Mouse (Mus musculus): ENCODE measurements around the gene Uqcc3.
"Not testable (repeated sequence)": the region's sequence is repeated elsewhere in the genome, so short reads cannot be mapped to it uniquely, and the experiment has no call there.

Uqcc3 gene

DNA sequence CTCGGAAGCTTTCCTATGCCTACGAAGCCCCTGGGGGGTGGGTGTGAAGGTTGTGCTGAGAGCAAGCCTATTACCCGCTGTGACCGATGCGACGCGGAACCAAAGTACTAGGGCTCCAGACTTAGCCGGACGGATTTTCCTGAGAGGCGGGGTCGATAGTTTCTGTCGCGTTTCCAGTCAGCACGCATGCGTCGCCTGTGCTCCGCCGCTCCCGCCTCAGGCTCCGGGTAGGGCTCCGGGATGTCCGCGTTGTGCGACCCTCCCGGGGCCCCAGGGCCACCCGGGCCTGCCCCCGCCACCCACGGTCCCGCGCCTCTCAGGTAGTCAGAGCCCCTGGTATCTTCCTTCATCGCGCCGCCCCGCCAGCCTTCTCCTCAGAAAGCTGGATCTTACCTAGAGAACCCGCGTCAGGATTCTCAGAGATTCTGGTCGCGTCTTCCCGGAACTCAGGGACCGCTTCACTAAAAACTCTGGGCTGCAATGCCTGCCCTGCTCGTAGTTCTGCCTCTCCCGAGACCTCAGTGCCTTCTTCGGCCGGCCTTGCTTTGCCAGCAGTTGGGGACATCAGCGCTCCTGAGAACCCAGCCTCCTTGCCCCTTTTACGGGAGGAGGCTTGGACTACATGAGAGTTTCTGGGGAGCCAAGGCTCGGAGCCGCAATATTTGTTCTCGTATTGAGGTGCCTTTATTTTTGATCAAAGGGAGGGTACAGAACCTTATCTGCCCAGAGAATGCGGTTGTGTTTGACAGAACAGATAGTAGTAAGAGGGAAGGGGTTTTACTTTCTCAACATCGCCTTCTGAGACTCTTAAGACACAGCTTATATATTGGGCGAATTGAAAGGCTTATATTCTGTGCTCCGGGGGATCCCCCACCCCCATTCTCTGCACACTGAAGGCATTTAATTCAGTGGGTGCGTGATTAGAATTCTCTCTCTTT, 12.4 kb upstream of the Uqcc3 start, which contains the start of gene Ints5:
Gene Ints5, plus strand, starts transcription at position 177 of the 938 bp plus-strand sequence.
- peak; percentile 84 for DNase-seq

DNA sequence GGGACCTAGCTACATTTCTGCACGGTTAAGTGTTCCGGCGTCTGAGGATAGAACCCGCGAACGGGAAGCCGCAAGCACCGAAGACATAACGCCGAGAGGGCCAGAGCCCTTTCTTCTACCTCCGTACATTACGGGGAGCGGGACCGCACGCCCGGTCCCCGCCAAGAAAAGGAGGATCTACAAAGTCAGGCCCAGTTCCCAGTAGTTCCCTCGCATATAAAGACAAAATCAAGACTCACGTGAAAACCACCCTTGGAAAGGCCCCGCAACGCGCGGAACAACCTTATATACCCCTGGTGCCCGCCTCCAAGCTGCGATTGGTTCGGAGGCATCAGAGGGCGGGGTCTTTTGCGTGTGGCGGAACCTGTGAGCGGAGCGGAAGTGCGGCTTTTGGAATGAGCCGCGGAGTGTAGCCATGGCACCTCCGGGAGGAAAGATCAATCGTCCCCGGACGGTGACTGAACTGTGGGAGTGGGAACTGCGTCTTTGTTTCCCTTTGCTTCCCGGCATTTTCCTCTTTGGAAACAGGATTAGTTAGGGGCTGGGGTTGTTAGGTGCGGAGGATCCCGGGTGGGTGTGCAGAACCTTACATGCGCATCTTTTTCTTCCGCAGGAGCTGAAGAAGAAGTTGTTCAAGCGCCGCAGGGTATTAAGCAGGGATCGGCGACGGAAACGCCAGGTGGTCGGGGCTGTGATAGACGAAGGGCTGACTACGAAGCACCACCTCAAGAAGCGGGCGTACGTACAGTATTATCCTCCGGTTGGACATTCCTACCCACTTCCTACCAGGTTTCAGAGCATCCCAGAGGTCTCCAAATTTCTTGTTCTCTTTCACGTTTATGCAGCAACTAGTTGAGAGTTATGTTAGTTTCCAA, 8.0 kb upstream of the Uqcc3 start, which contains the start of the genes 1810009A15Rik and Gm49416:
Gene 1810009A15Rik, plus strand, starts transcription at position 343 of the 875 bp plus-strand sequence.
Gene Gm49416, plus strand, starts transcription at position 416 of the 875 bp plus-strand sequence.
- peak; percentile 92 for DNase-seq

DNA sequence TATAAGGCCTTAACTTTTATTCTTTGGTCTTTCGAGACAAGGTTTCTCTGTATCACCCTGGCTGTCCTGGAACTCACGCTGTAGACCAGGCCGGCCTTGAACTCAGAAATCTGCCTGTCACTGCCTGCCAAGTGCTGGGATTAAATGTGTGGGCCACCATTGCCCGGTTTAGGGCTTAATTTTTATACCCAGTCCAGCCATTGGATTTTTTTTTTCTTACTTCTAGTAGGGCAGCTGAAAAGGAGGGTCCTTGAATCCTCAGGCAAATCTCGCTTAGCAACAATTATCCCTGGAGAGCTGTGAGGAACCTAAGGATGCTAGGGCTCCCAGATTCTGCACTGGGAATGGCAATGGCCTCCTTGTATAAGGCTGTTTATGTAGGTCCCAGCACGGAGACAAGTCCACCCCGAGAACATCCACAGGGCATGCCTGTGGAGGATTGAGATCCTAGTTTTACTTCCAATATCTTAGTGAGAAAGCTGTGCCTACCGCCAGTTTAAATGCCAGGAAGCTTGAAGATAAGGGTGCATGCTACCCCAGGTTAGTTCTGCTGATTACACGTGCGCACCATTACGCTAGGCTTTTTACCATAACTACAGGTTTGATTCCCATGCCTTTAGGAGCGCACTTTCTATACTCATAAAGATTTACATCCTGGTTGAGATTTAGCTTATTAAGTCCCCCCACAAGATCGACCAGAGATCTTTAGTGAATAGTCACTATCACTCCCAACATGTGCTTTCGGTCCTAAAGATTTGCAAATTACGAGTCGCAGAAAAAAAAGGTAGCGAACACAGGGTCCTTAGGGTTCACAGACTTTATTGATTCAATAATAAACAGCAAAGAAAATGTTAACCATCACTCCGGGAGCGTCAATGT, 7.1 kb upstream of the Uqcc3 start:
- no peak for DNase-seq

DNA sequence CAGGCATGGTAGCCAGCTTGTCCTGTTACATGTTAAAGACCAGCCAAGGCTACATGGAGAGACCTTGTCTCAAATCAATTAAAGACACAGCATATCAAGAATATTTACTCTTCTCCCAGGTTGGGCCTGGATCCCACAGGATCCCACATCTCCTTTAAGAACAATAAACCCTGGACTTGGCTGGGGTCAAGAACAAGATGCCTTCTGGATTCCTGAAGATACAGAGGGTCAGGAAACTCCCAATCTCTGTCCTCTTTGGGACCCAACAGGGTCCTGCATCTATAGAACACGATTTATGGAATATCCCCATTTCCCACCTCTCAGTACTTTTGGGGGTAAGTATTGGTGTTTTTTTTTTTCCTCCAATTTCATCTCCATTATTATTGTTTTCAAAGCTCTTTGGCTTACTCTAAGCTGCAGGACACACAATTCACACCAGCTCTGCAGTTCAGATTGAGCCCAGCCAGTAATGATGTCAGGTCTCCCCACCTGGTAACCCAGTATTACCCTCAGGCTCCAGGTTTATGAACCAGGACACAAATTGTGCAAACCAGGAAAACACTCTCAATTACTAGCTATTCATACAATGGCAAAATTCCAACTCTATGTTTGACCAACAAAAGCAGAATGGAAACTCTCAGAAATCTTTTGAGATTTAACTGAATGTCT, 6.3 kb upstream of the Uqcc3 start:
- DNase-seq: no peak

DNA sequence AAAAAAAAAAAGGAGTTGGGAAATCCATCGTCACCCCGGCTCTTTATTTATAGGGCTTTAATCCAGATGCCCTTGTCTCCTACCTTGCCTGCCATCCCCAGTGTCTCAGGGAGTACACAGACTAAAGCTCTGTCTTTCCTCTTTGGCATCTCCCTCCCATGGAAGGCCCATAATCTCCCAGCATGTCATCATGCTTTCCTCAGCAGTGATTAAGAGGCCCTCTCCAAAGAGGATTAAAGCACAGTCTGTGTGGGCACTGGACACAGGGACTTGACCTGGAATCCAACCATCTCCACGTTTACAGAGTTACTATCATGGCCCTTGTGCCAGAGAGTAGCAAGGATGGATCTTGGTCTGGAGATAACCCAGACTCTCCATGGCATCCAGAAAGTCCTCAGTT, 2.9 kb upstream of the Uqcc3 start, which contains the start of the genes Lbhd1 and Gm49403:
Gene Lbhd1, plus strand, starts transcription at position 117 of the 400 bp plus-strand sequence.
Gene Gm49403, plus strand, starts transcription at position 315 of the 400 bp plus-strand sequence.
- DNase-seq: no peak

DNA sequence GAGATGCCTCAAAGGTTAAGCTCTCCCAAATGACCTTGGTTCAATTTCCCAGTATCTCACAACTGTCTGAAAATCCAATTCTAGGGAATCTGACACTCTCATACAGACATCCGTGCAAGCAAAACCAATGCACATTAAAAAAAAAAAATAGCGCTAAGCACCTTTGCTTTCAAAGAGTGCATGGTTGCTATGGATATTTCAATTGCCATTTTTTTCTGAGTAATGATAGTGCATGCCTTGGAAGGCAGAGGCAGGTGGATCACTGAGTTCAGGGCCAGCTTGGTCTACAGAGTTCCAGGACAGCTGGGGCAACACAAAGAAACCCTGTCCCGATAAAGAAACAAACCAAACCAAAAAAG, 290 bp upstream of the Uqcc3 start:
- no peak for DNase-seq

DNA sequence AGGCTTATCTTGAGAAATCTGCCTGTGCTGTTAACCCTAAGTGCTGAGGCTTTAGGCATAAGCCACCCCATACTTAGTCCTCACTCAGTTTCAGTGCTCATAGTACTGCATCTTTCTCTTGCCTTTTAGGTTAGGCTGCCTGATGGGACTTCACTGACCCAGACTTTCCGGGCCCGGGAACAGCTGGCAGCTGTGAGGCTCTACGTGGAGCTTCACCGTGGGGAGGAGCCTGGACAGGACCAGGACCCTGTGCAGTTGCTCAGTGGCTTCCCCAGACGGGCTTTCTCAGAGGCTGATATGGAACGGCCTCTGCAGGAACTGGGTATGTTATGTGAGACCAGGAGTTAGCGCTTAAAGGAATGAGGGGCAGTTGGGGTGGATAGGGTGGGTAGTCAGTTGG, 5.7 kb downstream of the Uqcc3 start:
- no peak for DNase-seq

DNA sequence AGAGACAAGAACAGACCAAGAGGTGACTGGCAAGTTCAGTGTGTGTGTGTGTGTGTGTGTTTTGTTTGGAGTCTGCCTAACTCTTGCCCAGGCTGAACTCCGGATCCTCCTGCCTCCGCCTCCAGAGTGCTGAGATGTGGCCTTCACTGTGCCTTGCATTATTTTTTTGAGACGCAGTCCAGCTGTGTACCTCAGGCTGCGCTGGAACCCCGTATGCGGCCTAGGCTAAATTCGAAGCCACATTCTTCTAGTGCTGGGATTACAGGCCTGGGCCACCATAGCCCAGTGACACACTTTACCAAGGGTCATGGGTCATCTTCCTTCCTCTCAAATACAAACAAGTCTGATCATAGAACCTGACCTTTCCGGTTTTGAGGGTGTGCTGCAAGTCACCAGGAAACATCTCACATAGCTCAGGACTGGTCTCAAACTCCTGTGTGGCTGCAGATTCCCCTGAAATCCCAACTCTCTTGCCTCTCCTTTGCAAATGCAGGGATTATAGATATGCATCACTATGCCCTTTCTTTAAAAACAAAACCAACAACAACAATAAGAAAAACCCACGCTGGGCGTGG, 8.4 kb downstream of the Uqcc3 start:
- no peak for DNase-seq

DNA sequence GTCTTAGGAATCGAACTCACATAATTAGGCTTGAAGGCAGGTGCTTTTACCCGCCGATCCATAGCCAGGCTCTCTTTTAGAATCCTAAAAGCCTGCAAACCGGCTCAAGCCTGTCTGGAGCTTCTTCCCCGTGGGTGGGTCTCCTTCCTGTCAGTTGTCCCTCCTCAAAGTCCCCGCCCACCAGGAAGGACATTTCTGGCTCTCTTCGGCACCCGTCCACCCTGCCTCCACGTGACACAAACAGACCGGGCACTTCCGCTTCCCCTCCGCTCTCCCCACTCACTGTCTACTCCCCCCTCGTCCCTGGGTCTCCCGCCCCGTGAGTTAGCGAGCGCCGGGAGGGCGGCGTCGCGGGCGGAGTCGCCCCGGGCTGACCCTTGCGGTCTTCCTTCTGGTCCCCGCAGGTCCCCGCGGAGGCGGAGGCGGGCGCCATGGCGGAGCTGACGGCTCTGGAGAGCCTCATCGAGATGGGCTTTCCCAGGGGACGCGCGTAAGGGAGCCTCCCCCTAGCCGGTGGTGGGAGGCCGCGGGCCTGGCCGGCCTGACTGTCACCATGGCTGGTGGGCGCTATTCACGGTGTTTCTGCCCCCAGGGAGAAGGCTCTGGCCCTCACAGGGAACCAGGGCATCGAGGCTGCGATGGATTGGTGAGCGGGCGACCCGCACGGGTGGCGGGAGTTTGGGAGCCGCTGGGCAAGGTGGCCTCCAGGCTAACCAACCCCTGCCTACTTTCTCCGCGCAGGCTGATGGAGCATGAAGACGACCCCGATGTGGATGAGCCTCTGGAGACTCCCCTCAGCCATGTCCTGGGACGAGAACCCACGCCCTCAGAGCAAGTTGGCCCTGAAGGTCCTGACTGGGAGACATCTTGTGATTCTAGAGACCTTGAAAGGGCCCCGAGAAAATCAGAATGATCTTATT, 9.2 kb downstream of the Uqcc3 start, which contains the start of gene Ubxn1:
Gene Ubxn1, plus strand, starts transcription at position 230 of the 920 bp plus-strand sequence.
- DNase-seq: peak; percentile 95

DNA sequence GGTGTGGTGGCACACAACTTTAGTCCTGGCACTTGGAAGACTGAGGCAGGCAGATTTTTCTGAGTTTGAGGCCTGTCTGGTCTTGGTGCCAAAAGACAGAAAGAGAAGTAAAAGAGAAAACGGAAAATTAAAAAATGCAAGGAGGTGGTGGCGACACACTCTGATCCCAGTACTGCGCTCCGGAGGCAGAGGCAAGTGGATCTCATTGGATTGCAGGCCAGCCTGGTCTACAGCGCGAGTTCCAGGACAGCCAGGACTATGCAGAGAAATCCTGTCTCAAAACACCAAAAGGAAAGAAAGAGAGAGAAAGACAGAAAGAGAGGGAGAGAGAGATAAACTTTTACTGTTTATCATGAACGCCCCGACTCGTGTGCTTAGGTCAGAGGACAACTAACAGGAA, 9.9 kb downstream of the Uqcc3 start:
- no peak for DNase-seq

DNA sequence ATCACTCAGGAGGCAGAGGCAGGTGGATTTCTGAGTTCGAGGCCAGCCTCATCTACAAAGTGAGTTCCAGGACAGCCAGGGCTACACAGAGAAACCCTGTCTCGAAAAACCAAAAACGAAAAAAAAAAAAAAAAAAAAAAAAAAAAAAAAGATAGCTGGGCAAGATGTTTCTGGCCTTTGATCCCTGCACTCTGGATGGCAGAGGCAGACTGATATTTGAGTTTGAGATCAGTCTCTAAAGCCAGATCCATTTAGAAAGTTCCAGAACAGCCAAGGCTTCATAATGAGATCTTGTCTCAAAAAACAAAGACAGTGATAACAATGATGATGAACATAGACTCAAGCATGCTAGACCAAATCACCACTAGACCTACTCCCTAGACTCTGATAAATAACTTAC, 10.3 kb downstream of the Uqcc3 start:
- not testable (repeated sequence) for DNase-seq

DNA sequence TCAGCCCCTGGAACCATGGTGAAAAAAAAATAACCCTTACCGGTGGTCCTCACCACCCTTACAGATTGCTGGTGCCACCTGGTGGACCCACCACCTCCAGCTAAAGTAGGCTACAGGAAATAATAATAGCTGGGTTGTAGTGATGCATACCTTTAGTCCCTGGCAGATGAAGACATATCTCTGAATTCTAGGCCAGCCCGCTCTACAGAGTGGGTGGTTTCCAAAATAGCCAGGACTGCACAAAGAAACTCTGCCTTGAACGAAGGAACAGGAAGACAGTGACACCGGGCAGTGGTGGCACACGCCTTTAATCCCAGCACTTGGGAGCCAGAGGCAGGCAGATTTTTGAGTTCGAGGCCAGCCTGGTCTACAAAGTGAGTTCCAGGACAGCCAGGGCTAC, 16.5 kb downstream of the Uqcc3 start:
- no peak for DNase-seq

DNA sequence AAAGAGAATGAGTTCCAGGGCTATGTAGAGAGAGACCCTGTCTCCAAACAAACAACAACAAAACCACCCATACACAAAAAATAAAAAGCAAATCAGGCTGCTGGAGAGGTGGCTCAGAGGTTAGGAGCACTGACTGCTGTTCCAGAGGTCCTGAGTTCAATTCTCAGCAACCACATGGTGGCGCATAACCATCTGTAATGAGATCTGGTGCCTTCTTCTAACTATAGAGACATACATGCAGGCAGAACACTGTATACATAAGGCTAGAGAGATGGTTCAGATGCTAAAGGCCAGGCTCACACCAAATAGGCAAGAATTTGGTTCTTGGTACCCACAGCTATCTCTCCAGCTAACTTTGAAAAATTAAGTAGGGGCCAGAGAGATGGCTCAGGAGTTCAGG, 21.7 kb downstream of the Uqcc3 start:
- DNase-seq: no peak

DNA sequence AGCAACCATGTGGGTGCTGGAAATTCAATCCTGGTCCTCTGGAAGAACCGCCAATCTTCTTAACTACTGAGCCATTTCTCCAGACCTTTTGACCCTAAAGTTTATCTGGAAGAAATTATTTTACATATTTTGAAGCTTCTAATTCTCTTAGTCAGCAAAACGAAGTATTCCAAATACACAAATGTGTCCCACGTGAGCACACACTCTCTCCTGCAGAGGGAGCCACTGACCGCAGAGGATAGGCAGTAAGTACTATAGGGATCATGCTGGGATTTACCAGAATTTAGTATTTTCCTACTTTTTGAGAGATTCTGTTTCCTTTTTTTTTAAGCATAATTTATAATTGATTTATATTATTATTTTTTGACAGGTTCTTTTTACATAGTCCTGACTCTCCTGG, 23.0 kb downstream of the Uqcc3 start:
- no peak for DNase-seq

DNA sequence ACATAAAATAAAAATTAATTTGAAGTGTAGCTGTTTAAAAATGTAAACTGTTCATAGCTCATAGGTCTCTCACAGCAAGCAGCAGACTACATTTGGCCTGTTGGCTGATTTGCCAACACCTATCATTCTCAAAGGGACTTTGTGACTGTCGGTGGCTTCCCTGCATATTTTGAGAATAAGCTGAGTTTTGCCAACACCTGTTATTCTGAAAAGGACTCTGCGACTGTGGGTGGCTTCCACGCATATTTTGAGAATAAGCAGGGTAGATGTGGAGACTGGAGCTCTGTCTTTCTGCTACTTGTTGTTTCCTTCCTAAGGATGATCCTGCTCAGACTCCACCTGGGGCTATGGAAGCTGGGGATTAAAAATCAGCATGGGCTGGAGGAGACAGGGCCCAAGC, 27.6 kb downstream of the Uqcc3 start:
- DNase-seq: no peak

DNA sequence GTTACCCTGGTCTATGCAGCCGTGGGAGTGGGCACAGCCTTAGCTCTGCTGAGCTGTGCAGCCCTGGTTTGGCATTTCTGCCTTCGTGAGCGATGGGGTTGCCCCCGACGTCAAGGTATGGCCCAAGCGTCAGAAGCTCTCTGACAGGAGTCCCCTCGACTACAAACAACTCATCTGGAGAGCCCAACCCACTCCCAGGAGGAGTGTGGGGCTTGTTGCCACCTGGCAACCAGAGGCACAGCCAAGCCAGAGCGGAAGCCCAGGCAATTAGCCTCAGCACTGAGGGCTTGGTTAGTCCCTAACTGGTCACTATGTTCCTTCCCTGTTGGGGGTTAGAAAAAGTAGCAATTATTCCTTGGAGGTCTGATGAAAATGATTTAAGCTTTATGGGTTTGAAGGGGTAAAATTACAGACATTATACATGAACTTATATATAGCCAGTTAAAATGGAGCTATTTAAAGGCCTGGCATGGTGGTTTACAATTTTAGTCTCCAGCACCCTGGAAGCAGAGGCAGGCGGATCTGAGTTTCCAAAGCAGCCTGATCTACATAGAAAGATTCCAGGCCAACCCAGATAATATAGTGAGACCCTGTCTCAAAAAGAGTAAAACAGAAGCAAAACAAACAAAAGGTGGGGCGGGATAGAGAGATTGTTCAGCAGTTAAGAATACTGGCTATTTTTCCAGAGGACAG, 28.3 kb downstream of the Uqcc3 start:
- DNase-seq: no peak

DNA sequence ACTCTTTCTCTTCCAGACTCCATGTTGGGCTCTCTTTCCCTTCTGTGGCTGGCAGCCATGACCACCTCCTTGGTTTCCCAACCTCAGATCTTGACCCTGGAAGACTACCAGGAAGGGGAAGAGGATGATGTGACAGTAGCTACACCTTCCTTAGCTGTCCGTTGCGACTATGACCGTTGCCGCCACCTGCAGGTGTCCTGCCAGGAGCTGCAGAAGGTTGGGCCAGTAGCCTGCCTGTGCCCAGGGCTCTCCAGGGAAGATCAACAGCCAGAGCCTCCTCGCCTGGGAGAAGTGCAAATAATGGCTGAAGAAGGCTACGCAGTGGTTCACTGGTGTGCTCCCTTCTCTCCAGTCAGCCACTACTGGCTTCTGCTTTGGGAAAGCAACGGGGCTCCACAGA, 29.1 kb downstream of the Uqcc3 start:
- DNase-seq: no peak

DNA sequence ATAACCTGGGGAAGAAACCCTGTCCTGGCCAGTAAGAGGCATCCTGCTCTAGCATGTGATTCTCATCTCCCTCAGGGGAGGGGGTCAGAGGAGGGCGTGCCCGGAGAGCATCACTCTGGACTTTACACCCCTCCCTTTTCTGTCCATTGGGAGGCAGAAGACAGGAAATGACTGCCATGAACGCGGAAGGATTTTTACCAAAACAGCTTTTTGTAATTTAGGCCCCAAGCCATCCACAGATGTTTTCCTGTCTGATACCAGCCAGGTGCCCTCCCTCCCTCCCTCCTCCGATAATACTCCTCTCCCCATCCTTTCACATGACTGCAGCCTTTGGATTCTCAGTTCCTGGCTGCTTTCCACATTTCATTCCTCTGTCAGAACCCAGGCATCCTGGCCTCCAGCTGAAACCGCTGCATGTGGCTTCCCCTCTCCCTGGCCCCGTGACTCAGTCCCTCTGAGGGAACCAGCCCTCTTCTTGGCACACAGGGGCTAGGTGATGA, 30.3 kb downstream of the Uqcc3 start, which contains the start of gene Lrrn4cl:
Gene Lrrn4cl, plus strand, starts transcription at position 367 of the 500 bp plus-strand sequence.
- DNase-seq: no peak

DNA sequence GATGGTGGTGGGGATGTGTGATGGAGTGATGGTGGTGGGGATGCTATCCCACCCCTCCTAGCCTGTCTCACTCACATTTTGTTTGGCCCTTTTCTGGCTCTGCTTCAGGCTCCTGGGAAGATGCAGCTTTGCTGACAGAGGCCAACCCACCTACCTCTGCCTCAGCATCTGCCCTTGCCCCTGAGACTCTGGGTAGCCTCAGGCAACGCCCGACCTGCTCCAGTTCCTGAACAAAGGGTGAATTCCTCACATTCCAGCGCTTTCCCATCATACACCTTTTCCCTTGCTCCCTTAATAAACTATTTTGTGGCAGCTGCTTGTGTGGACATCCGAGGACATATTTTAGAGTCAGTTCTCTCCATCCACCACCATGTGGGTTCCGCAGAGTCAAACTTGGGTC, 32.4 kb downstream of the Uqcc3 start:
- no peak for DNase-seq
